Mouse (Mus musculus) midbrain, postnatal 0 days (tissue): Measurements from ENCODE around the gene Spsb4. TPM values are rescaled to one million over a fixed set of nuclear protein-coding genes. Genes with fewer than 3 reads are reported as not detected.

ENCODE experiments used
- ATAC-seq: fragments of 200-750 bp; cut with Nextera tagmentation; 2 replicates; pipeline ENCODE4 v1.8.0; 2017; ENCODE audit warnings: moderate number of reproducible peaks, mild to moderate bottlenecking, moderate TSS enrichment, moderate library complexity; ENCODE audit not compliant: low FRiP score
- DNase-seq: peaks from one replicate; pipeline ENCODE4 v3.0.0-alpha.2; 2015; ENCODE audit warnings: low spot score
- H3K27ac ChIP-seq: fragments of 300-500 bp; sonication (generic); 2 replicates; pipeline ENCODE4 v1.5.1; 2014; ENCODE audit warnings: low read depth, mild to moderate bottlenecking, low read length, mixed read lengths
- H3K27me3 ChIP-seq: fragments of 300-500 bp; sonication (generic); 2 replicates; pipeline ENCODE4 v1.6.1; 2014; ENCODE audit warnings: low read length, control low read depth, mixed read lengths; ENCODE audit not compliant: insufficient read depth
- H3K36me3 ChIP-seq: fragments of 300-500 bp; sonication (generic); 2 replicates; pipeline ENCODE4 v1.6.1; 2014; ENCODE audit warnings: low read length, control low read depth, mixed read lengths; ENCODE audit not compliant: insufficient read depth
- H3K4me1 ChIP-seq: fragments of 300-500 bp; sonication (generic); 2 replicates; pipeline ENCODE4 v1.6.1; 2014; ENCODE audit warnings: mild to moderate bottlenecking, control low read depth, antibody characterized with exemption, low read length, mixed read lengths; ENCODE audit not compliant: insufficient read depth
- H3K4me2 ChIP-seq: fragments of 300-500 bp; sonication (generic); 2 replicates; pipeline ENCODE4 v1.6.1; 2014; ENCODE audit warnings: low read depth, mild to moderate bottlenecking, low read length, mixed read lengths; ENCODE audit not compliant: poor library complexity, severe bottlenecking
- H3K4me3 ChIP-seq: fragments of 300-500 bp; sonication (generic); 2 replicates; pipeline ENCODE4 v1.5.1; 2014; ENCODE audit warnings: low read depth, mild to moderate bottlenecking, low read length, moderate library complexity
- H3K9ac ChIP-seq: fragments of 300-500 bp; sonication (generic); replicated peaks from 2 replicates; pipeline ENCODE4 v1.6.1; 2014; ENCODE audit warnings: mild to moderate bottlenecking, low read length, moderate library complexity, mixed read lengths; ENCODE audit not compliant: poor library complexity, severe bottlenecking
- H3K9me3 ChIP-seq: fragments of 300-500 bp; sonication (generic); 2 replicates; pipeline ENCODE4 v1.6.1; 2016; ENCODE audit warnings: low read length, control low read depth
- CTCF ChIP-seq: IDR thresholded peaks from 2 replicates; pipeline ENCODE4 v1.5.1; 2016; ENCODE audit warnings: antibody characterized with exemption, mild to moderate bottlenecking
- WGBS: fragments of 180-500 bp; shearing (Covaris S2); extraction: QIAGEN DNeasy Blood & Tissue Kit; methylation state at CpG from one replicate; pipeline ENCODE4 v1.1.7; 2014; 5-methylcytosine and 5-hydroxymethylcytosine counted together
- polyA plus RNA-seq: library from polyadenylated mRNA; unstranded; fragments of >200 nt; fragmentation: Nextera tagmentation; extraction: Ambion mirVana; gene quantifications from 2 replicates; pipeline ENCODE4 v1.2.1, GENCODE M21; 2015
- total RNA-seq: library from RNA; depleted of rRNA; stranded (reverse); fragments of >200 nt; gene quantifications from 2 replicates; pipeline ENCODE4 v1.2.3, GENCODE M21; 2014

Spsb4 gene
- total and polyA plus RNA-seq, 2 experiments from 2014 or later = 21.2 to 38.9 TPM

DNA sequence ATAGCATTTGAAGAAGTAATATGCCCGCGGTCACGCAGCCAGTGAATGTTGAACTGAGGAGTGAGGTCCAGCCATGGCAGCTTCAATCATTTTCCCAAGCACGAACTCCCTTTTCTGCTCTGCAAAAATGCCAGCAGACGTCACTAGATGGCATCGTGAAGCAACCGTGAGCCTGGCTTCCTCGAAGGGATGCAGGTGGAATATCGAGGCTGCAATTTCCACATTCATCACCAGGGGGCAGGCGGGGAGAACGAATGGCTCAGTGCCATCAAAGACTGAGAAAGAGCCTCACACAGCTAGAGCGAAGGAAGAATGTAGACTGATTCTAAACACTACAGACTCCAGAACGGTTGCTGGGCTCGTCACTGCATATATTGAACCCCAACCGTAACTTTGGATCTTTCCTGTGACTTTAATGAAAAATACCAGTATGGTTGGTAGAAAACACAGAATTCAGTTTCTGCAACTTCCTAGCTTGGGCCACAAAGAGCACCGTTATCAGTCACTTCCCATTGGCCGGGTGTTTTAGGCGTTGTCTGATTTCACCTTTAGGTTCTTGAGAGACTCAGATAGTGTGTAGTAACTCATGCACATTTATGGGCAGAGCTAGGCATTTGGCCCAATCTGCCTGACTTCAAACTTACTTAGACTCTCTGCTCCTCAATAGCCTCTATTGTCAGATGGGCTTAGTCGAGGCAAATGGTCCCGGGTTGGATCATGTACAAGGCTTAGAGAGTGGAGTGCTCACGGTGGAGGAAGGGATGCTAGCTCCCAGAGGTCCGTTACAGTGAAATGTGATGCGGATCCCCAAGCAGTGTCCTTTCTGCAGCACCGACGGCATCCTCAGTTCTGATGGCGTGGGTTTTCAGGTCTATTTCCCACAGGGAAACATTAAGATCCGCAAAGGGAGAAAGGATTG lies 101.8 kb downstream of the Spsb4 start:
- H3K36me3 ChIP-seq = no peaks in the 10 kb centered on the region
- H3K4me2 ChIP-seq = no peak overlapping the region
- peak; percentile 83 for ATAC-seq
- H3K9me3 ChIP-seq = no peaks in the 10 kb centered on the region
- WGBS = 32% methylated on average over 27 of the region's 27 CpGs
- H3K4me1 ChIP-seq = no peaks in the 10 kb centered on the region
- H3K27me3 ChIP-seq = no peaks in the 10 kb centered on the region
- H3K9ac ChIP-seq = no peak overlapping the region
- H3K27ac ChIP-seq = no peak overlapping the region
- no peak overlapping the region for H3K4me3 ChIP-seq
- peak; percentile 95 for DNase-seq
- TF ChIP-seq CTCF = peak; percentile 100

DNA sequence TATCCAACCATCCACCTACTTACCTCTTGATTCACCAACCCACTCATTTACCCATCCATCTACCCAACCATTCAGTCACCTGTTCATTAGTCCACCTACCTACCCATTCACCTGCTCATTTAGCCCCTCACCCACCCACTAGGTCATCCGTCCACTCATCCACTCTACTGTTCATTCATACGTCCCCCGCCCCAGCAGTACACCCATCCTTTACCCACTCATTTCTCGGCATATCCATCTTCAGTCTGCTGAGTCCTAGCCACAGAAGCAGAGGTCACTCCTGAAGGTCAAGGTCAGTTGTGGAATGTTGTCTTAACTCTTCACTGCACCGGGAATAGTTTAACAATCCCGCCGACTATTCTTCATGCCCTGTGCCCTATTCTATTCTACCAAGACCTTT lies 102.6 kb downstream of the Spsb4 start:
- no peaks in the 10 kb centered on the region for H3K4me1 ChIP-seq
- H3K27me3 ChIP-seq = no peaks in the 10 kb centered on the region
- H3K4me3 ChIP-seq = no peak overlapping the region
- TF ChIP-seq CTCF = no peak
- H3K9me3 ChIP-seq = no peaks in the 10 kb centered on the region
- no peak overlapping the region for H3K4me2 ChIP-seq
- DNase-seq (no peak), ATAC-seq (0 out of 2 replicates have a peak, but pooled peaks have one; percentile 12)
- H3K27ac ChIP-seq = no peak overlapping the region
- WGBS = 55% methylated on average over 7 of the region's 7 CpGs
- H3K36me3 ChIP-seq = no peaks in the 10 kb centered on the region
- H3K9ac ChIP-seq = no peak overlapping the region

DNA sequence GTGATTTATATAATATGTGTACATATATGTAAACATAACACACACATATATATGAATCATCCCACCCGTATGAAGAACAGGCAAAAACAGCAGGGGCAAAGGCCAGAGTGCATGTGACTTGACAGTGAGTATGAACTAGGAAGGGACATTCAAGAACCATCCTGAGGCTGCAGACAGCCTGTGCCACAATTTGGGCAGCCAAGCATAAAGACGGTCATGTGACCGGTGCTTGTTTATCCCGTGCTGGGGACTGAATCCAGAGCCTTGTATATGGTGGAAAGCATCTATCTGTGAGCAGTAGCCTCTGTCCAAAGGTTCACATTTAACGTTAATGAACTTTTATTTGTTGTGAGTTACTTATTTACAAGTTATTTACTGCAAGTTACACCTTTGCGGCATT lies 103.8 kb downstream of the Spsb4 start:
- Histone ChIP-seq H3K27ac (no peak overlapping the region), H3K4me1 (no peaks in the 10 kb centered on the region), H3K4me3 (no peak overlapping the region), H3K27me3 (no peaks in the 10 kb centered on the region), H3K4me2 (no peak overlapping the region), H3K9me3 (no peaks in the 10 kb centered on the region), H3K9ac (no peak overlapping the region), H3K36me3 (no peaks in the 10 kb centered on the region)
- WGBS = 73% methylated on average over 6 of the region's 6 CpGs
- ATAC-seq (no peak), DNase-seq (no peak)
- TF ChIP-seq CTCF = no peak

DNA sequence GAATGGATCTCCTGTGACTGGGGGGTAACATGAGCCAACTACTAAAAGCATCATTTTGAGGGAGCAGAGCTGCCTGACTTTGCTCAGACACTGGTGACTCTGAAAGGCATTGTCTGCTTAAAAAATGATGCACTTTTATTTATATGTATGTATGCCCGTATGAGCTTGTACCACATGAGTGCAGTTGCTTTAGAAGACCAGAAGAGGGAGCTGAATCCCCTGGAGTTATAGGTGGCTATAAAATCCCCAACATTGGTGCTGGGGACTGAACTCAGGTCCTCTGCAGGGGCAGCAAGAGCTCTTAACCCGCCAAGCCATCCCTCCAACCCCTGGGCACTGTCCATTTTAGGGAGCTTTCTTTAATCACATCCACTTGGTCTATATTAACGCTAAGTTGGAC lies 104.6 kb downstream of the Spsb4 start:
- H3K27ac ChIP-seq = no peak overlapping the region
- H3K4me3 ChIP-seq = no peak overlapping the region
- no peaks in the 10 kb centered on the region for H3K9me3 ChIP-seq
- no peak overlapping the region for H3K9ac ChIP-seq
- H3K27me3 ChIP-seq = no peaks in the 10 kb centered on the region
- H3K4me2 ChIP-seq = no peak overlapping the region
- H3K4me1 ChIP-seq = no peaks in the 10 kb centered on the region
- H3K36me3 ChIP-seq = no peaks in the 10 kb centered on the region
- ATAC-seq (no peak), DNase-seq (no peak)
- 88% methylated on average over 3 of the region's 3 CpGs for WGBS
- TF ChIP-seq CTCF = no peak; the same call in 1 of the 2 replicates

DNA sequence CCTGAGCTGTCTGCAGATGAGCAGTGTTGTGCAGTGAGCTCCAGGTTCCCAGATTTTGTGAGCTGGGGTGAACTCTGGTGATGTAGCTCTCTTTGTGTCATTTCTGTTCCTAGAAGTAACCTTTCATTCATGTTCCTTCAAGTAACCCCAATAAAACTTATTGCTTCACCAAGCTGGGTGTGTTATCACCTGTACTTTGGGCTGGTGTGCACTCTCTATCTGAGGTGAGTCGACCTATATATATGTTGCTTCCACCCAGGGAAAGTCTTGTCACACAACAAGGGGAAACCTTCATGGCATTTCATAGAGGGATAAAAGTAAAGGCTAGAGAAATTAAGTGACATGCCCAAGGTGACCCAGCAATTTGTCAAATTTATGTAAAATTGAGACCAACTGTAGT lies 109.1 kb downstream of the Spsb4 start:
- TF ChIP-seq CTCF = no peak
- Histone ChIP-seq H3K4me1 (no peaks in the 10 kb centered on the region), H3K9ac (no peak overlapping the region)

DNA sequence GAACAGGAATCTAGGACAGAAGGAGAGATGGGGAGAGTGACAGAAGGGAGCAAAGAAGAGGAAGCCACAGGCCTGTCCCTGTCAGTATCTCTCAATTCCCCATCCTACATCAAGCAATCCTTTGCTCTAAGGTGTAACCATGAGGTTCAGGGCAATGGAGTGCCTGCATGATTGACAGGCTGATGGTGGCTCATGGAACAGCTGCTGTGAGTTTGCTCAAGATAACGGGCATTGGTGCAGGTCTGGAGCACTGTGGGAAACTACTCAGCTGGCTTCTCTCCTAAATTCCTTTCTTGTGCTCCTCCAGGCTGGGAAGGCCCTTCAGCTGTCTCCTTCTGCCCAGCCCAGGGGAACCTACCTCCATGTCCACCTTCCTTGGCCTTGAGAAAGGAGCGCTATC lies 109.9 kb downstream of the Spsb4 start:
- Histone ChIP-seq H3K4me2 (no peak overlapping the region), H3K27ac (no peak overlapping the region), H3K9ac (no peak overlapping the region), H3K36me3 (no peaks in the 10 kb centered on the region), H3K9me3 (no peaks in the 10 kb centered on the region), H3K4me1 (no peaks in the 10 kb centered on the region), H3K4me3 (no peak overlapping the region), H3K27me3 (no peaks in the 10 kb centered on the region)
- 75% methylated on average over 2 of the region's 2 CpGs for WGBS
- no peak for TF ChIP-seq CTCF
- DNase-seq (no peak), ATAC-seq (no peak)

More for the DNA sequence above, 109.1 kb downstream of the Spsb4 start:
- Histone ChIP-seq H3K4me2 (no peak overlapping the region), H3K36me3 (no peaks in the 10 kb centered on the region), H3K27ac (no peak overlapping the region), H3K27me3 (no peaks in the 10 kb centered on the region), H3K9me3 (no peaks in the 10 kb centered on the region), H3K4me3 (no peak overlapping the region)
- 97% methylated on average over 1 of the region's 1 CpGs for WGBS
- DNase-seq (no peak), ATAC-seq (no peak)
